Mouse (Mus musculus): ENCODE results near the gene Tm7sf2. TPM values are rescaled to one million over a fixed set of nuclear protein-coding genes. Genes with fewer than 3 reads are reported as not detected.
A peak's percentile ranks its signal among the peaks of the same experiment; 100 is the strongest.

Gene Tm7sf2
- 10 to 100 TPM; 60.0 to 70.8 TPM for total RNA-seq (2021)
- long read RNA-seq, transcript Tm7sf2-201 (10 exons, 1,471 nt), result major isoform, 38 of 63 reads
- long read RNA-seq, partial matches to known transcripts, result 12 of 63 reads
- long read RNA-seq, other reads (novel, unspliced or antisense), result 10 of 63 reads

- peak; percentile 89 to 91 for DNase-seq (ENCODE audit: low spot score in 2 of 2)
Measured at GRCm38 (mm10) chr19:6067724-6068415, at the start of gene Tm7sf2. Tm7sf2 (minus strand) TSS chr19:6068373.

GRCm38 (mm10) chr19:6117346-6117985, 49.3 kb upstream of the Tm7sf2 start:
- DNase-seq (ENCODE audit: low spot score in 2 of 2), result no peak

DNA sequence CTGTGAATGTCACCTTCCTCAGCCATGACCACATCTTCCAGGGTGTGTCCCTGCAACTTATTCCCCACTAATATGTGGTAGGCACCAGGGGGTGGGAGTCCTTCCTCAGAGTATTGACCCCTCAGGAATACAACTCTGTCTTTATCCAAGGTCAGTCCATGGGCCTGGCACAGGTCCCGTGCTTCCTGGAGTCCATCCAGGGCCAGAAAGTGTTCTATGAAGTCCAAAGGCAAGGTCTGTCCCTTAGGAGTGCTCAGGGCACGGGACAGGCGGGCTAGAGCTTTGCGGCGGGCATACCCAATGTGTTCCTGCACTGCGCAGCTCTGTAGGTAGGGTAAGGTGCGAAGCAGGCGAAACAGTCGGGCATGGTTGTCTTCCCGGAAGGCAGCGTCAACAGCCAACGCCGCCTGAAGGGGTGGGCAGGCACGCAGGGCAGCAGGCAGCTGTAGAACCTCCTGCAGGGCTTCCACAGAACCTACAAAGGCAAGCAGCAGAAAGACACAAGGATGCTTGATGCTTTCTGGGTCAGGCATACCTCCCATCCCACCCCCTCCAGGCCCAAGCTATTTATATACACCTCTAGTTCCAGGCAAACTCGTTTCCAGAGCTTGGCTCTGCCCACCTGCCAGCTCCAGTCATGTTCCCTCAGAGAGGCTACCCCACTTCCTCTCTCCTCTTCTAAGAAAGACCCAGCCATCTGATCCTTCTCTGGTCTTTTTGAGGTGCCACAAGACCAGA, 48.1 kb upstream of the Tm7sf2 start:
- DNase-seq (ENCODE audit: low spot score in 2 of 2), result no peak

GRCm38 (mm10) chr19:6113116-6113515, 44.9 kb upstream of the Tm7sf2 start:
- DNase-seq (ENCODE audit: low spot score in 2 of 2), result no peak

DNA sequence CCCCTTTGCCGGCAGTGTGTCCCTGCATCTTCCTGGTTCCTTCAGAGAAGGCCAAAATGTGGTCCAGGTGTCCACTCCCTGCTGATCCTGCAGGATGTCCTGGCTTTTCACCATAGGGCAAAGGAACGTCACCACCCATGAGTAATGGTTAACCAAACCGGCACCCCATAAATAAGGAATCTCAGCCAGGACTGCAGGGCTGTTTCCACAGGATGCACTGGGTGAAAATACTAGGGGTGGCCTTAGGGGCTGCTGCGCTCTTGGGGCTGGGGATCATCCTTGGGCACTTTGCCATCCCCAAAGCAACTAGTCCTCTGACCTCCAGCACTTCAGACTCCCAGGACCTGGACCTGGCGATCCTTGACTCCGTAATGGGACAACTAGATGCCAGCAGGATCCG, 37.4 kb upstream of the Tm7sf2 start, which contains the start of gene Naaladl1:
Gene Naaladl1 (plus strand): TSS at position 197 of the 400 bp plus-strand sequence.
- DNase-seq (ENCODE audit: low spot score in 2 of 2), result no peak

DNA sequence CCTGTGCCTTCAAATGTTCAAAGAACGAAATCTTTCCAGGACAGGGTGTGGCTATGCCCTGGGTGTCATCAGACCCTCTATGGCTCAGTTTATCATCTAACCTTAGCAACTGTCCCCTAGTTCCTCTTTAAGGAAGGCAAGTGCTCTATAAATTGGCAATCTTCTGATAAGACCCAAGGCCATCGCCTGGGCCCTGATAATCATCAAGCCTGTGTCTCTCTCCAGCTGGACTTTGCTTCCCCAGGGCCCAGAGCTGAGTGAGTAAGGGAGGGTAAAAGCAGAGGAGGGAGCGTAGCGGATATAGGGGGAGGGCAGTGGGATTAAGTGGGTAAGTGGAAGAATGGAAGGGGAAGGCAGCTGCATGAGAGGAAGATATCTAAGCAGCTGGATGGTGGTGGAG, 36.3 kb upstream of the Tm7sf2 start:
- no peak for DNase-seq (ENCODE audit: low spot score in 2 of 2)

DNA sequence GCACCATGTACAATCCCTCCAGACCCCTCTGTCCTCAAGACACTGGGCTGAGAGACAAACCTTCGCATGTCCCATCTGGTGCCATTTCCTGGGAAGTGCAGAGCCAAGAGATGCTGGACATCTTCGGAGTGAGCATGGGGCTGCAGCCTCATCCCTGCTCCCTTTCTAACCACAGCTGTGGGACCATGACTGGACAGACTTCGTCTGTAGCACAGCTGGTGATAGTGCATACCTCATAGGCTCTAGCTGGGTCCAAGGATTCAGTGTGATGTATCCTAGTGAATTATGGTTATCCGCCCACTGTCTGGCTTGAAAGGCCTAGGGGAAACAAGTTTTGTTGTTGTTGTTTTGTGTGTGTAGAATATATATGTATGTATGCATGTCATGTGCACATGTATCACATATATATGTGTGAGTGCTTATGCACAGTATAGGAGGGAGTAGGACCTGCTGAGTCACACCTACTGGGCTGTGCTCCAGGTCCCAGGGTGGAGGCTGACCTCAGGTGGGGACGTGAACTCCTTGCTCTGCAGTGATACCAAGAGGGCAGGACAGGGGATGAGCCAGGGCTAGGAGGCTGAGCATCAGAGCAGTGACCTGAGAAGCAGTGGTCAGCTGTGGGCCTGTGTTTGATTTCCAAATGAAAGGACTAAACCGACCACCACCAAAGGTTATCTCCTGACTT, 34.1 kb upstream of the Tm7sf2 start:
- DNase-seq (ENCODE audit: low spot score in 2 of 2), result no peak

DNA sequence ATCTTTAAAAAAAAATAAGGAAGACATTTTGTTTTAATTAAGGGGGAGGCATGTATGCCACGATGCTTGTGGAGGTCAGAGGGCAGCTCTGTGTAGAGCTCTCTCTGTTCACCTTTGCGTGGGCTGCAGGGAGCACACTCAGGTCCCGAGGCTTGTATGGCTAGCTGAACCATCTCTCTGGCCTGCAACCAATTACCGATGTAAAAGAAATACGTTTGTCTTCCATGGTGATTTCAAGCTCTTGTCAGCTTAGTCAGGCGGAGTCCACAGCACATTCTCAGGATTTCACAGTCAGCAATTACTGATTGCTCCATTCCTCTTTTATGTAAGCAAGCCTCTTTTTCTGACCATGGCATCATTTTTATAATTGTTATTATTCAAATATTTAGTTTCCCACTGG, 33.0 kb upstream of the Tm7sf2 start:
- no peak for DNase-seq (ENCODE audit: low spot score in 2 of 2)

DNA sequence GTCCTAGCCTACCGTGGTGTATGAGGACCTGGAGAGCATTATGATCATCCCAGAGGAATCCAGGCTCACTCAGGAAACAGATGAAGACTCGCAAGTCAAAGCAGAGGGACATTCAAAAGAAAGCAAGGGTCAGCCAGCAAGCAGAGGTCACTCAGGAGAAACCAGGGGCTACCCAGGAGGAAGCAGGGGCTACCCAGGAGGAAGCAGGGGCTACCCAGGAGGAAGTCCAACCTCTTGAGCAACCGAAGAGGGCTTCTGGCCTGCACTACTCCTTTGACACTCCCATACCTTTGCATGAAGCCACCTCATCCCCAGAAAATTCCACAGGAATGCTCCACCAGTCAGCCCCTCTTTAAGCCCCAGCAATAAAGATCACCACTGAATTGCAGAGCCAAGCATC, 29.7 kb upstream of the Tm7sf2 start:
- DNase-seq (ENCODE audit: low spot score in 2 of 2), result no peak

DNA sequence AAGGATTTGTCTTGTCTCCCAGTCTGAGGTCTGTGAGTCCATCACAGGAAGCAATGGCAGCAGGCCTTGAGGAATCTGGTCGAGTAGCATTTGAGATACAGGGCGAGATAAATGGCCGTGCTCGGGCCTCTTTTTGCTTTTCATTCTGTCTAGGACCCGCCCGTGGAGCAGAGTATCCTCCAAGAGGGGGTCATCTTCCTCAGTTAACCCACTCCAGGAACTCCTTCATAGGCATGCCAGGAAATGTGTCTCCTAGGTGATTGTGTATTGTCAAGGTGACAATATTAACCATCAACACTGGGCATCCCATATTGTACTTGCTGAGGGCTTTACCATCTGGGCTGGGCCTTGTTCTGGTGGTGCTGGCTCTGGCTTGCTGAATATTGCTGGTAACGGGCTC, 25.9 kb upstream of the Tm7sf2 start, which contains the start of gene AC131692.1:
Gene AC131692.1 (plus strand): TSS at position 301 of the 400 bp plus-strand sequence.
- no peak for DNase-seq (ENCODE audit: low spot score in 2 of 2)

DNA sequence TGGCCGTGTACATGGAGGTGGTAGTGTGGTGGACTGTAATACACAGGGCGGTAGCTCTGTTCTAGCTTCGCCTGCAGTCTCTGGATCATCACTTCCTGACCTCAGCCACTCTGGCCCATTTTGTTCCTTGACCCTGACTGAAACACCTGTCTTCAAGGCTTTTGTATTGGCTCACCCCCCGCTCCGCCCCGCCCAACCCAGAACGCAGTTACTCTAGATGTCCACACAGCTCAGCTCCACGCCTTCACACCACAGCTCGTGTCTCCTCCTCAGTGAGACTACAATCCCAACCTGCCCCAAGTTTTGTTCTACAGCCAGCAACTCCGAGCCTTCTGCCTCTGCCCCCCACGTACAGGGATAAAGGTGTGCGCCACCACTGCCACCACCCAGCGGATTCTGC, 20.7 kb upstream of the Tm7sf2 start:
- DNase-seq (ENCODE audit: low spot score in 2 of 2), result no peak

DNA sequence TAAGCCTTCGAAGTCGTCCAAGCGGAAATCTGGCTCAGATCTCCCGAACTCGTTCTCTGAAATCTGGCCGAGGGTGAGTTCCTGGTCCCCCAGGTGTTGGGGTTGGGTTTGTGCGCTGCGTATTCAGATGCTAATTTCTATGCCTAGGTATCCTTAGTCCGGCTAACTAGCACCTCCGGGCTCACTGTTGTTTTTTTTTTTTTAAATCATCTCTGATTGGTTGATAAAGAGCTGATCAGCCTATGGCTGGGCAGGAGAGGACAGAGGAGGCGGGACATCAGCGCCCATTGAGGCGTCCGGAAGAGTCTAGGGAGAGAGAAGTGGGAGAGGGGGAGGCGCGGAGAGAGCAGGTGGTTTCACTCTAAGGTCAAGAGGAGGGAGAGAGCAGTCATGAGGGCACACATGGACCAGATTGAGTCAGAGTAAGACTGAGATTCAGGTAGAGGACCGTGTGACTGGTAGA, 17.3 kb upstream of the Tm7sf2 start:
- DNase-seq (ENCODE audit: low spot score in 2 of 2), result peak; percentile 30 to 45

DNA sequence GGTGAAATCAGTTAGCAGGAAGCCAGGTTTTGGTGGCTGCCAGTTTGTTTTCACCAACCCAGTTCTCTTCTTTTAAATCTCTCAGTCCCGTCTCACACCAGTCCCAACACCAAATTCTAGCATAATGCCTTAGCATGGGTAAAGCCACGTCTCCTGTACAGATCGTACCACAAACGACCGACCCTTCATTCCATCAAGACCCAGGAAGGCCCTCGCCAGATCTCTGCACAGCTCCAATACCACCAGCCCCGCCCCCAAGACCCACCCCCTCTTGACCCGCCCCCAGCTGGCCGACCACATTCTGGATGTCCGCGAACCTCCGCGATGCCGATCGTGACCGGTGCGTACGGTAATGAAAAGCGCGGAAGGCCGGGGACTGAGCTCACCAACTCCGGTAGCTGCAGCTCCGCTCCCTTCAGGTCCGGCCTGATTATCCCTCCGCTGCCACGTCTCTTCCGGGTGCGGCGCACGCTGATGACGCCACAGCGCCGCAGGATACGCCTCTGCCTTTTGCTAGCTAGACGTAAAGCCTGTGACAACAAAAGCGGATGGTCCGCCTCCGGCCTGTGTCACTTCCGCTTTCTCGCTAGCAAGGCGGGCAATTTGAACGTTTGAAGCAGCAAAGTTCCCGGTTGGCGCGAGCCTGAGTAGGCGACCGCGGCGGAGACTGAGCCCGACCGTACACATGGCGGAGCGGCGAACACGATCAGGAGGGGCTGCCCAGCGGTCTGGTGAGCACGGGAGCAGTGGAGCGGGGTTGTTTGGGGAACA, 16.5 kb upstream of the Tm7sf2 start, which contains the start of the genes Zfpl1 and Cdca5:
Gene Zfpl1 (minus strand): TSS at position 479 of the 771 bp plus-strand sequence.
Gene Cdca5 (plus strand): TSS at position 506 of the 771 bp plus-strand sequence.
- peak; percentile 94 to 95 for DNase-seq (ENCODE audit: low spot score in 2 of 2)

- no peak for DNase-seq (ENCODE audit: low spot score in 2 of 2)
Measured at GRCm38 (mm10) chr19:6082156-6082555, 14.0 kb upstream of the Tm7sf2 start, which contains the start of gene Gm28374. Gm28374 (minus strand) TSS chr19:6082256.

- DNase-seq (ENCODE audit: low spot score in 2 of 2), result no peak
Measured at GRCm38 (mm10) chr19:6079983-6080480, 11.9 kb upstream of the Tm7sf2 start, which contains the start of gene Tmem262. Tmem262 (plus strand) TSS chr19:6080033.

- DNase-seq (ENCODE audit: low spot score in 2 of 2), result peak; percentile 85 to 87
Measured at GRCm38 (mm10) chr19:6076564-6077393, 8.6 kb upstream of the Tm7sf2 start, which contains the start of gene Vps51. Vps51 (minus strand) TSS chr19:6077231.

- DNase-seq (ENCODE audit: low spot score in 2 of 2), result no peak
Measured at GRCm38 (mm10) chr19:6073889-6074288, 5.7 kb upstream of the Tm7sf2 start.

- DNase-seq (ENCODE audit: low spot score in 2 of 2), result no peak
Measured at GRCm38 (mm10) chr19:6071261-6071660, 3.1 kb upstream of the Tm7sf2 start.
